Mouse (Mus musculus): ENCODE measurements around the gene Ggta1.

DNA sequence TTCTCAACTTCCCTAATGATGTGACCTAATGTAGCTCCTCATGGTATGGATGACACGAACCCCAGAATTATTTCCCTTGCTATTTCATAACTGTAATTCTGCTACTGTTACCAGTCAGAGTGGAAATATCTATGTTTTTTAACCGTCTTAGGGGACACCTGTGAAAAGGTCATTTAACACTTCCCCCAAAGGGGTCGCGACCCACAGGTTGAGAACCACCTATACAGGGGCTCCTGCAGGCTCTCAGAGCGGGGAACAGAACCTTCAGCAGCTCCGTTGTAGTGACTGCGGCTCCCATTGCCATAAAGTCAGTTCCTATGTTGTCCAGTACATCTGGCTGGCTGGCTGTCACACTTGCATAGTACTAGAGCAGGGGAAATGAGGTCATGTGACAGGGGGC, 62.3 kb downstream of the Ggta1 start:
- TF ChIP-seq POLR2A (IDR thresholded peaks at IDR 0.05; ENCODE audit: borderline replicate concordance, extremely low read depth, insufficient read depth, insufficient read length, poor library complexity, severe bottlenecking): no peak
- TF ChIP-seq CTCF (IDR thresholded peaks at IDR 0.05; ENCODE audit: borderline replicate concordance, extremely low read depth, insufficient read depth, insufficient read length): no peak

All from brain, embryonic 14.5 days (tissue).